Mouse (Mus musculus) liver, adult 2 months (tissue): ENCODE measurements at regions not wholly inside any gene's neighbourhood (a gene's known extent, or its start where the extent isn't known, plus 50 kb on each side); places are given as distances from the start of the nearest gene placed in this dataset.

Experiments
- CTCF ChIP-seq: fragments of 200-500 bp; IDR thresholded peaks from 2 replicates; pipeline ENCODE4 v1.5.1; 2011; ENCODE audit warnings: low read depth, low read length, control low read depth
- POLR2A ChIP-seq: fragments of 200-500 bp; IDR thresholded peaks from 2 replicates; pipeline ENCODE4 v1.6.1; 2011; ENCODE audit warnings: low read length, control low read depth; ENCODE audit not compliant: insufficient read depth; ENCODE audit errors: extremely low read depth

GRCm38 (mm10) chr16:64251155-64251554 lies 351.1 kb downstream of the Csnka2ip start:
- TF ChIP-seq POLR2A (no peak), CTCF (no peak)
